Mouse (Mus musculus) forebrain, embryonic 13.5 days (tissue): ENCODE measurements at regions not wholly inside any gene's neighbourhood (a gene's known extent, or its start where the extent isn't known, plus 50 kb on each side); places are given as distances from the start of the nearest gene placed in this dataset.

Experiments used
- ATAC-seq: fragments of 200-750 bp; cut with Nextera tagmentation; 2 replicates; pipeline ENCODE4 v1.8.0; 2017
- H3K27ac ChIP-seq: fragments of 300-500 bp; sonication (generic); 2 replicates; pipeline ENCODE4 v1.5.1; 2015; ENCODE audit warnings: inconsistent platforms, mild to moderate bottlenecking, moderate library complexity
- H3K27me3 ChIP-seq: fragments of 300-500 bp; sonication (generic); 2 replicates; pipeline ENCODE4 v1.6.1; 2015; ENCODE audit warnings: mild to moderate bottlenecking, inconsistent platforms
- H3K36me3 ChIP-seq: fragments of 300-500 bp; sonication (generic); 2 replicates; pipeline ENCODE4 v1.6.1; 2015; ENCODE audit warnings: mild to moderate bottlenecking, inconsistent platforms; ENCODE audit not compliant: poor library complexity, severe bottlenecking
- H3K4me1 ChIP-seq: fragments of 300-500 bp; sonication (generic); 2 replicates; pipeline ENCODE4 v1.6.1; 2015; ENCODE audit warnings: inconsistent platforms
- H3K4me2 ChIP-seq: fragments of 300-500 bp; sonication (generic); 2 replicates; pipeline ENCODE4 v1.6.1; 2015; ENCODE audit warnings: inconsistent platforms, mild to moderate bottlenecking, moderate library complexity
- H3K4me3 ChIP-seq: fragments of 300-500 bp; sonication (generic); 2 replicates; pipeline ENCODE4 v1.5.1; 2015; ENCODE audit warnings: mild to moderate bottlenecking, inconsistent platforms
- H3K9ac ChIP-seq: fragments of 300-500 bp; sonication (generic); 2 replicates; pipeline ENCODE4 v1.6.1; 2015; ENCODE audit warnings: mild to moderate bottlenecking, inconsistent platforms
- H3K9me3 ChIP-seq: fragments of 300-500 bp; sonication (generic); replicated peaks from 2 replicates; pipeline ENCODE4 v1.6.1; 2016; ENCODE audit warnings: inconsistent platforms
- WGBS: fragments of 180-500 bp; shearing (Covaris S2); methylation state at CpG from one replicate; pipeline ENCODE4 v1.1.7; 2015; 5-methylcytosine and 5-hydroxymethylcytosine counted together

GRCm38 (mm10) chr15:62402142-62402541, 1442.8 kb downstream of the Gsdmc2 start:
- Histone ChIP-seq H3K36me3 (no peaks in the 10 kb centered on the region), H3K27me3 (no peaks in the 10 kb centered on the region), H3K27ac (no peak overlapping the region), H3K4me1 (no peaks in the 10 kb centered on the region), H3K9ac (no peak overlapping the region), H3K4me2 (no peak overlapping the region), H3K4me3 (no peak overlapping the region), H3K9me3 (no peaks in the 10 kb centered on the region)
- ATAC-seq: no peak
- WGBS: 77% methylated on average over 5 of the region's 5 CpGs

DNA sequence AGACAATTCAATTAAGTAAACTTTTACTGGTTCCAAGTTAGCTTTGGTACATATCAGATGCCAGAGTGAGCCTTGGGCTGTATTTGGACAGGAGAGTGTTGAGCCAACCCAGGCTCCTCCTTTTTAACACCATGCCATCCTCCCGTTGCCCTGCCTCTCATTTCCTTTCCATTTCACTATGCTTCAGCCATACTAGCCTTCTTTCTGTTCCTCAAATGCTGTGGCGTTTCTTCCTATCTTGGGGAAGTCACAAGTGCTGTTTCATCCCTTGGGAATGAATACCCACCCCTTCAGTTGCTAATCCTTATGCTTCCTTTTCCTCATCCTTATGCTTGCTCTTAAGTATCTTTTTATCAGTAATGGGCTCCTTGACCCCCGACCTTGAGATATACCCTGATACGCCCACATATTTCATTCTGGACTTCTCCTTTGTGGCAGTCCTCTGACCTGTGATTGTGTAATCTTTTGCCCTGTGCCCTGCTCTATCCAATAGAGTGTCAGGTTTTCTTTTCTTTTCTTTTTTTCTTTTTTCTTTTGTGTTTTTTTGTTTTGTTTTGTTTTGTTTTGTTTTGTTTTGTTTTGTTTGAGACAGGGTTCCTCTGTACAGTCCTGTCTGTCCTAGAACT, 1443.9 kb downstream of the Gsdmc2 start:
- Histone ChIP-seq H3K9ac (no peak overlapping the region), H3K4me2 (no peak overlapping the region), H3K36me3 (no peaks in the 10 kb centered on the region), H3K4me3 (no peak overlapping the region), H3K9me3 (no peaks in the 10 kb centered on the region), H3K27ac (no peak overlapping the region), H3K4me1 (no peaks in the 10 kb centered on the region), H3K27me3 (no peaks in the 10 kb centered on the region)
- ATAC-seq: no peak
- 84% methylated on average over 4 of the region's 4 CpGs for WGBS

DNA sequence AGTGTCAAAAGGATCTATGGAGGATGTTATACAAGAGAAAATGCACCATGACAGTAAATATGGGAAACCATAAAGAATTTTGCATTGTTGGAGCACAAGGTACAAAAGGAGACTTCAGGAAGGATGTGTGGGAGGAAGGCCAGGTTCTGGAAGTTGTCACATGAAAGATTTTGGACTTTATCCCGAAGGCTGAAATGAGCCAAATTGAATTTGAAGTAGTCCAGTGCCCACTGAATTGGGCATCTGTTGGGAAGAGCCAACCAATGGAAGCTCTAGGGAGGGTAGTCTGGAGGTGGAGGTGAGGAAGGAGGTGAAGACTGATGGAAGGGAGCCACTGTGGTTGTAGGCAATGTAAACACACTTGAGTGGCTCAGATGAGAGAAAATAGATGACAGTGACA, 1445.6 kb downstream of the Gsdmc2 start:
- Histone ChIP-seq H3K9me3 (no peaks in the 10 kb centered on the region), H3K4me1 (no peaks in the 10 kb centered on the region), H3K27ac (no peak overlapping the region), H3K36me3 (no peaks in the 10 kb centered on the region), H3K27me3 (no peaks in the 10 kb centered on the region), H3K4me2 (no peak overlapping the region), H3K4me3 (no peak overlapping the region), H3K9ac (no peak overlapping the region)
- ATAC-seq: no peak
- WGBS: 69% methylated on average over 1 of the region's 1 CpGs

- Histone ChIP-seq H3K4me1 (no peaks in the 10 kb centered on the region), H3K36me3 (no peaks in the 10 kb centered on the region), H3K4me3 (no peak overlapping the region), H3K9ac (no peak overlapping the region), H3K4me2 (no peak overlapping the region), H3K27me3 (no peaks in the 10 kb centered on the region), H3K9me3 (no peaks in the 10 kb centered on the region), H3K27ac (no peak overlapping the region)
- 87% methylated on average over 7 of the region's 7 CpGs for WGBS
- no peak for ATAC-seq
Observed at GRCm38 (mm10) chr15:62397009-62397408, 1448.0 kb downstream of the Gsdmc2 start.

DNA sequence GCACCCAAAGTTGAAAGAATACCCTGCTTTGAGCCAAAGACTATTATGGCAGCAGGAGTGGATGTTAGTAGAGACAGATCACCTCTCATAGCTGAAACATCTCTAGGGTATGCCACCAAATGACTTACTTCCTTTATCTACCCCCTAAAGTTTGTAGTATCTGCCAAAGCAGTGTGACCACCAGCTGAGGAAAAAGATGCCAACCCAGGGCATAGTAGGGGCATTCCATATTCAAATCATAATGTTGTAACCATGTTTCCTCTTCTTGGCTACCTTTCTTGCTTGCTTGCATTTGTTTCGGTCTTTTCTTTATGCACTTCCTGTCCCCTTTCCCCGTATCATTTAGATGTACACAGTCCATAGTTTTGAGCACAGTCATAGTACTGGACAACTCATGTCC, 1449.6 kb downstream of the Gsdmc2 start:
- ATAC-seq: no peak
- WGBS: 98% methylated on average over 2 of the region's 2 CpGs
- no peak overlapping the region for H3K4me2 ChIP-seq
- H3K9ac ChIP-seq: no peak overlapping the region
- H3K27ac ChIP-seq: no peak overlapping the region
- H3K36me3 ChIP-seq: no peaks in the 10 kb centered on the region
- H3K9me3 ChIP-seq: no peaks in the 10 kb centered on the region
- no peak overlapping the region for H3K4me3 ChIP-seq
- H3K4me1 ChIP-seq: no peaks in the 10 kb centered on the region
- H3K27me3 ChIP-seq: no peaks in the 10 kb centered on the region

DNA sequence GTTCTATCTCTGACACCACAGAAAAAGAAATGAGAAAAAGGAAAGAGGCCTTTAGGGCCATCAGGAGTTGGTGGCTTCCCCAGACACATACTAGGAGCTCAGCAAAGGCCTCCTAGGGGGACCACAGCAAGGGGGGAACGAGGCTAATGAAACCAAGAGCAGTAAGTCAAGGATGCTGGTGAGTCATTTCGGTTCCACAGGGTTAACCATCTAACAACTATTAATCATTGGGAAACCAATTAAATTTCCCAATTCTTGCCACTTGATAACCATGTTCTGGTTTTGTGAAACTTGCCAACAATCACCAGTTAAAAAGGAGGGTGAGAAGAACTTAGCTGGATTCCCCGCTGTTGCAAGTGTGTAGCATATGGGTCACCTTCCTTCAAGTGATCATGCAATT, 1451.6 kb downstream of the Gsdmc2 start:
- no peaks in the 10 kb centered on the region for H3K36me3 ChIP-seq
- no peak overlapping the region for H3K27ac ChIP-seq
- no peak overlapping the region for H3K4me2 ChIP-seq
- no peak for ATAC-seq
- H3K9ac ChIP-seq: no peak overlapping the region
- H3K9me3 ChIP-seq: no peaks in the 10 kb centered on the region
- no peaks in the 10 kb centered on the region for H3K27me3 ChIP-seq
- no peak overlapping the region for H3K4me3 ChIP-seq
- H3K4me1 ChIP-seq: no peaks in the 10 kb centered on the region
- WGBS: 88% methylated on average over 3 of the region's 3 CpGs

GRCm38 (mm10) chr15:62392839-62393238, 1452.1 kb downstream of the Gsdmc2 start:
- Histone ChIP-seq H3K9me3 (no peaks in the 10 kb centered on the region), H3K9ac (no peak overlapping the region), H3K27ac (no peak overlapping the region), H3K4me1 (no peaks in the 10 kb centered on the region), H3K4me3 (no peak overlapping the region), H3K27me3 (no peaks in the 10 kb centered on the region), H3K4me2 (no peak overlapping the region), H3K36me3 (no peaks in the 10 kb centered on the region)
- 64% methylated on average over 1 of the region's 1 CpGs for WGBS
- ATAC-seq: no peak

GRCm38 (mm10) chr15:62392381-62392780, 1452.6 kb downstream of the Gsdmc2 start:
- no peak overlapping the region for H3K9ac ChIP-seq
- no peaks in the 10 kb centered on the region for H3K9me3 ChIP-seq
- no peak overlapping the region for H3K4me3 ChIP-seq
- ATAC-seq: no peak
- WGBS: 81% methylated on average over 3 of the region's 3 CpGs
- no peaks in the 10 kb centered on the region for H3K36me3 ChIP-seq
- no peak overlapping the region for H3K27ac ChIP-seq
- H3K4me1 ChIP-seq: no peaks in the 10 kb centered on the region
- no peaks in the 10 kb centered on the region for H3K27me3 ChIP-seq
- no peak overlapping the region for H3K4me2 ChIP-seq

- Histone ChIP-seq H3K4me3 (no peak overlapping the region), H3K9me3 (no peaks in the 10 kb centered on the region), H3K27ac (no peak overlapping the region), H3K9ac (no peak overlapping the region), H3K36me3 (no peaks in the 10 kb centered on the region), H3K4me1 (no peaks in the 10 kb centered on the region), H3K4me2 (no peak overlapping the region), H3K27me3 (no peaks in the 10 kb centered on the region)
- ATAC-seq: no peak
- 93% methylated on average over 3 of the region's 3 CpGs for WGBS
Observed at GRCm38 (mm10) chr15:62389431-62390105, 1455.4 kb downstream of the Gsdmc2 start.

- 89% methylated on average over 2 of the region's 2 CpGs for WGBS
- Histone ChIP-seq H3K9me3 (no peaks in the 10 kb centered on the region), H3K4me1 (no peaks in the 10 kb centered on the region), H3K9ac (no peak overlapping the region), H3K27me3 (no peaks in the 10 kb centered on the region), H3K4me3 (no peak overlapping the region), H3K4me2 (no peak overlapping the region), H3K27ac (no peak overlapping the region), H3K36me3 (no peaks in the 10 kb centered on the region)
- no peak for ATAC-seq
Observed at GRCm38 (mm10) chr15:62382233-62382632, 1459.4 kb upstream of the A1bg start.

- no peaks in the 10 kb centered on the region for H3K4me1 ChIP-seq
- no peaks in the 10 kb centered on the region for H3K27me3 ChIP-seq
- H3K9me3 ChIP-seq: no peaks in the 10 kb centered on the region
- H3K36me3 ChIP-seq: no peaks in the 10 kb centered on the region
- no peak for ATAC-seq
- H3K4me2 ChIP-seq: no peak overlapping the region
- WGBS: 93% methylated on average over 3 of the region's 3 CpGs
- H3K27ac ChIP-seq: no peak overlapping the region
- H3K9ac ChIP-seq: no peak overlapping the region
- H3K4me3 ChIP-seq: no peak overlapping the region
Observed at GRCm38 (mm10) chr15:62374641-62375040, 1451.8 kb upstream of the A1bg start.

- Histone ChIP-seq H3K27ac (no peak overlapping the region), H3K27me3 (no peaks in the 10 kb centered on the region), H3K9ac (no peak overlapping the region), H3K4me3 (no peak overlapping the region), H3K9me3 (no peaks in the 10 kb centered on the region), H3K4me1 (no peaks in the 10 kb centered on the region), H3K36me3 (no peaks in the 10 kb centered on the region), H3K4me2 (no peak overlapping the region)
- ATAC-seq: no peak
Observed at GRCm38 (mm10) chr15:62361171-62361570, 1438.4 kb upstream of the A1bg start.
